20 mouse cellular contexts compared by ENCODE assay signal in the genomic region with DNA sequence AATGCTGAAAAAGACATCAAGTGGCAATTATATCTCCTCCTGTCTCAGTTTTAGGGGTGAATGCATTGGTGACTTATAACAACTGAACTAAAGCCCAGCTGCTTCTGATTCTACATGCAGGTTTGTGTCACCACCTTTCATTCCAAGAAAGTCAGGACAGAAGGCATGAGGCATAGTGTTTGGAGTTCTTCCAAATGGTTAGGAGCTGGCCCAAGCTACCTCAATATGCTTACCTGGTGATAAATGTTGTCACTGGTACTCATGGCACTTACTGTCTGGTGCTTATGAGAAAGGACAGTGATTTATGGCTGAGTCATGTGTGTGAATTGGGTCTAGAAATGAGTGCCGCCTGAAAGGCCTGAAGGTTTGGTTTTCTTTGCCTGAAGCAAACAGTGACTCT.
DNase-seq lines count a peak whose midpoint lies in the region; ATAC-seq lines count a peak whose summit lies in the region.
"Had no signal": no experiment of that assay in that cellular context is flagged by ENCODE, and none has a peak within 500 bp of the region (broad histone marks: within the 10 kb centered on the region; RNA-seq: fewer than 3 reads in every experiment).

No protein-coding gene starts in this region.

- DNase-seq in NIH3T3 (ENCODE audit: low read depth): peak; percentile 17
- DNase-seq in cerebellum, adult 11 months: peak; percentile 27
- DNase-seq in cerebellum, adult 8-10 months: peak; percentile 42
- peak; percentile 22 to 56 for DNase-seq in cerebellum, postnatal 14 days
- no peak for DNase-seq in midbrain, embryonic 14.5 days
- DNase-seq: adrenal gland, adult 8-10 months; gastrocnemius, postnatal 10 days; heart, adult 18-20 months; heart, postnatal 14 days; kidney, adult 2 months had no signal

- H3K9ac ChIP-seq in midbrain, embryonic 14.5 days (replicated peaks; ENCODE audit: low read length): no peak overlapping the region
- no peak overlapping the region for H3K9ac ChIP-seq in midbrain, embryonic 16.5 days (ENCODE audit: low read depth, low read length)
- no peak overlapping the region for H3K9ac ChIP-seq in kidney, embryonic 14.5 days (ENCODE audit: low read depth, low read length)
- H3K9ac ChIP-seq: embryonic facial prominence, embryonic 13.5 days; forebrain, embryonic 12.5 days; heart, embryonic 15.5 days; hindbrain, embryonic 13.5 days; intestine, embryonic 15.5 days had no signal

- no peak for ATAC-seq in midbrain, embryonic 14.5 days (ENCODE audit: low FRiP score, low TSS enrichment)
- ATAC-seq in midbrain, embryonic 16.5 days: no peak
- ATAC-seq in kidney, embryonic 14.5 days (ENCODE audit: low FRiP score, low TSS enrichment): no peak
- ATAC-seq: forebrain, embryonic 16.5 days; intestine, embryonic 15.5 days had no signal

- no peaks in the 10 kb centered on the region for H3K4me1 ChIP-seq in midbrain, embryonic 14.5 days (ENCODE audit: control insufficient read depth, insufficient read depth, low read length)
- no peaks in the 10 kb centered on the region for H3K4me1 ChIP-seq in midbrain, embryonic 16.5 days (ENCODE audit: control insufficient read depth, insufficient read depth, low read length)
- H3K4me1 ChIP-seq in kidney, embryonic 14.5 days (ENCODE audit: control insufficient read depth, insufficient read depth, low read length): no peaks in the 10 kb centered on the region
- H3K4me1 ChIP-seq: embryonic facial prominence, embryonic 13.5 days; forebrain, embryonic 12.5 days; heart, embryonic 15.5 days; intestine, embryonic 15.5 days had no signal

- no peak overlapping the region for H3K27ac ChIP-seq in midbrain, embryonic 14.5 days (replicated peaks; ENCODE audit: low read depth, low read length)
- no peak overlapping the region for H3K27ac ChIP-seq in midbrain, embryonic 16.5 days (ENCODE audit: low read length)
- H3K27ac ChIP-seq in kidney, embryonic 14.5 days (ENCODE audit: low read depth, low read length): no peak overlapping the region
- H3K27ac ChIP-seq: embryonic facial prominence, embryonic 13.5 days; forebrain, embryonic 12.5 days; heart, embryonic 15.5 days; hindbrain, embryonic 13.5 days; intestine, embryonic 15.5 days had no signal

- WGBS in midbrain, embryonic 14.5 days: 88% methylated on average over 1 of the region's 1 CpGs
- WGBS in midbrain, embryonic 16.5 days: 80% methylated on average over 1 of the region's 1 CpGs
- WGBS in kidney, embryonic 14.5 days: 46% methylated on average over 1 of the region's 1 CpGs

- H3K36me3 ChIP-seq in midbrain, embryonic 14.5 days (ENCODE audit: control insufficient read depth, insufficient read depth, low read length): no peaks in the 10 kb centered on the region
- H3K36me3 ChIP-seq in midbrain, embryonic 16.5 days (ENCODE audit: control insufficient read depth, insufficient read depth, low read length): no peaks in the 10 kb centered on the region
- no peaks in the 10 kb centered on the region for H3K36me3 ChIP-seq in kidney, embryonic 14.5 days (ENCODE audit: control insufficient read depth, insufficient read depth, low read length)
- H3K36me3 ChIP-seq: embryonic facial prominence, embryonic 13.5 days; forebrain, embryonic 12.5 days; heart, embryonic 15.5 days; hindbrain, embryonic 13.5 days; intestine, embryonic 15.5 days had no signal

- no peak overlapping the region for H3K4me3 ChIP-seq in midbrain, embryonic 14.5 days (replicated peaks; ENCODE audit: low read depth, low read length)
- no peak overlapping the region for H3K4me3 ChIP-seq in midbrain, embryonic 16.5 days (ENCODE audit: low read depth, low read length)
- no peak overlapping the region for H3K4me3 ChIP-seq in kidney, embryonic 14.5 days (ENCODE audit: low read length)
- H3K4me3 ChIP-seq: embryonic facial prominence, embryonic 13.5 days; forebrain, embryonic 12.5 days; heart, embryonic 15.5 days; hindbrain, embryonic 13.5 days; intestine, embryonic 15.5 days had no signal

- no peak overlapping the region for H3K4me2 ChIP-seq in midbrain, embryonic 14.5 days (ENCODE audit: low read length)
- no peak overlapping the region for H3K4me2 ChIP-seq in midbrain, embryonic 16.5 days (ENCODE audit: low read length)
- no peak overlapping the region for H3K4me2 ChIP-seq in kidney, embryonic 14.5 days (replicated peaks; ENCODE audit: low read depth, low read length)
- H3K4me2 ChIP-seq: embryonic facial prominence, embryonic 13.5 days; forebrain, embryonic 12.5 days; heart, embryonic 11.5 days; heart, embryonic 15.5 days; hindbrain, embryonic 13.5 days; intestine, embryonic 15.5 days had no signal

- H3K27me3 ChIP-seq in midbrain, embryonic 14.5 days (ENCODE audit: control insufficient read depth, insufficient read depth, low read length): no peaks in the 10 kb centered on the region
- H3K27me3 ChIP-seq in midbrain, embryonic 16.5 days (ENCODE audit: control insufficient read depth, insufficient read depth, low read depth, low read length): no peaks in the 10 kb centered on the region
- no peaks in the 10 kb centered on the region for H3K27me3 ChIP-seq in kidney, embryonic 14.5 days (ENCODE audit: control insufficient read depth, insufficient read depth, low read length)
- H3K27me3 ChIP-seq: CH12.LX; embryonic facial prominence, embryonic 13.5 days; forebrain, embryonic 12.5 days; heart, embryonic 15.5 days; hindbrain, embryonic 13.5 days; intestine, embryonic 15.5 days had no signal

- H3K9me3 ChIP-seq in midbrain, embryonic 14.5 days (ENCODE audit: control insufficient read depth, low read length): no peaks in the 10 kb centered on the region
- H3K9me3 ChIP-seq in midbrain, embryonic 16.5 days (replicated peaks; ENCODE audit: control insufficient read depth, low read length, poor library complexity, severe bottlenecking): no peaks in the 10 kb centered on the region
- no peaks in the 10 kb centered on the region for H3K9me3 ChIP-seq in kidney, embryonic 14.5 days (ENCODE audit: control insufficient read depth, low read length)
- H3K9me3 ChIP-seq: embryonic facial prominence, embryonic 13.5 days; forebrain, embryonic 12.5 days; heart, embryonic 15.5 days; hindbrain, embryonic 13.5 days; intestine, embryonic 15.5 days had no signal
